Mouse (Mus musculus) intestine, embryonic 14.5 days (tissue): ENCODE measurements at regions not wholly inside any gene's neighbourhood (a gene's known extent, or its start where the extent isn't known, plus 50 kb on each side); places are given as distances from the start of the nearest gene placed in this dataset.

Experiments
- ATAC-seq: fragments of 200-750 bp; cut with Nextera tagmentation; replicated peaks from 2 replicates; pipeline ENCODE4 v1.8.0; 2017; ENCODE audit warnings: low read depth, moderate number of reproducible peaks, moderate TSS enrichment, moderate library complexity; ENCODE audit not compliant: low FRiP score, low TSS enrichment
- DNase-seq: peaks from one replicate; pipeline ENCODE4 v3.0.0-alpha.2; 2018; ENCODE audit warnings: low spot score
- H3K27ac ChIP-seq: fragments of 300-500 bp; sonication (generic); 2 replicates; pipeline ENCODE4 v1.5.1; 2014; ENCODE audit warnings: low read depth, mild to moderate bottlenecking, control low read depth
- H3K27me3 ChIP-seq: fragments of 300-500 bp; sonication (generic); replicated peaks from 2 replicates; pipeline ENCODE4 v1.6.1; 2014; ENCODE audit warnings: low read length, control low read depth; ENCODE audit not compliant: control insufficient read depth, insufficient read depth
- H3K36me3 ChIP-seq: fragments of 300-500 bp; sonication (generic); 2 replicates; pipeline ENCODE4 v1.6.1; 2014; ENCODE audit warnings: low read length, control low read depth; ENCODE audit not compliant: control insufficient read depth, insufficient read depth
- H3K4me1 ChIP-seq: fragments of 300-500 bp; sonication (generic); replicated peaks from 2 replicates; pipeline ENCODE4 v1.6.1; 2014; ENCODE audit warnings: low read length, control low read depth, mixed read lengths; ENCODE audit not compliant: control insufficient read depth, insufficient read depth
- H3K4me2 ChIP-seq: fragments of 300-500 bp; sonication (generic); 2 replicates; pipeline ENCODE4 v1.6.1; 2014; ENCODE audit warnings: low read length
- H3K4me3 ChIP-seq: fragments of 300-500 bp; sonication (generic); 2 replicates; pipeline ENCODE4 v1.5.1; 2014; ENCODE audit warnings: low read depth, low read length, control low read depth, mixed read lengths
- H3K9ac ChIP-seq: fragments of 300-500 bp; sonication (generic); 2 replicates; pipeline ENCODE4 v1.6.1; 2014; ENCODE audit warnings: mild to moderate bottlenecking, low read length
- H3K9me3 ChIP-seq: fragments of 300-500 bp; sonication (generic); 2 replicates; pipeline ENCODE4 v1.6.1; 2016; ENCODE audit warnings: low read length, control low read depth; ENCODE audit not compliant: control insufficient read depth
- WGBS: fragments of 180-500 bp; shearing (Covaris S2); extraction: QIAGEN DNeasy Blood & Tissue Kit; methylation state at CpG from one replicate; pipeline ENCODE4 v1.1.7; 2014; 5-methylcytosine and 5-hydroxymethylcytosine counted together

DNA sequence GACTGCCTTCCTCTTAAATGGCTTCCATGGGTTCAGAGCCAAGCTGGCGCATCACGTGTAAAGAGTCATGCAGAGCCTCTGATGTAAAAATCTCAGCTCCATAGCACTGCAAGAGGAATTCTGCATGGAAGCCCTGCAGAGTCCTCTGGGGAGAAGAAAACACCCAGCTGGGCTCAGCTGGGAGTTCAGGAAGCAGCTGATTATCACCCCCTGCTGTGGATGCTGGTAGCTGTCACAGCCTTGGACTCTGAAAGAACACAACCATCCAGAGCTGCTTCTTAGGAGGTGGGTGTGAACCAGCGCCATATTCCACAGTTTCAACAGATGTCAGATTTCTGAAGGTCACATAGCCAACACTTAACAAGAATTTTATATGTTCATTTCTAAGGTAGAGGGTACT lies 329.2 kb downstream of the Hs3st1 start:
- no peak overlapping the region for H3K4me3 ChIP-seq
- H3K4me2 ChIP-seq = no peak overlapping the region
- DNase-seq (no peak), ATAC-seq (no peak)
- no peak overlapping the region for H3K27ac ChIP-seq
- 62% methylated on average over 3 of the region's 3 CpGs for WGBS
- no peak overlapping the region for H3K9ac ChIP-seq
- H3K27me3 ChIP-seq = no peaks in the 10 kb centered on the region
- H3K9me3 ChIP-seq = no peaks in the 10 kb centered on the region
- no peaks in the 10 kb centered on the region for H3K4me1 ChIP-seq
- no peaks in the 10 kb centered on the region for H3K36me3 ChIP-seq

DNA sequence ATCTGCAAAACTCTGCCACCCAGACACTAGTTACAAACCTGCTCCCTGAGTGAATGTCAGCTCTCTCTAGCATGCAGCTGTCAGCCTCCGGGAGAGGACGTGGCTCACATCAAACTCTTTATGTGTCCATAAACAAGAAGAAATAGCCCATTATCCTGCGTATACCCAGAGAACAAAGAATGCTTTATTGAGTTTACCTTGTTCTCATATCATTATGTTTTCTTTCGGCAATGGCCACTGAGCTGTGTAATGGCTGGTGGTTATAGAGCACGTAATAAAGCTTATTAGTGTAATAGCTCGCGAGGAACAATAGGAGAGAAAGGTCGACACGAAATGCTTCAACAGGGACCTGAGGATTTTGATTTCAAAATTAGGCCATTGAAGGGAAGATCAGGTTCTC lies 331.6 kb downstream of the Hs3st1 start:
- no peak overlapping the region for H3K27ac ChIP-seq
- no peaks in the 10 kb centered on the region for H3K36me3 ChIP-seq
- no peak overlapping the region for H3K4me3 ChIP-seq
- H3K4me2 ChIP-seq = no peak overlapping the region
- DNase-seq (no peak), ATAC-seq (no peak)
- no peak overlapping the region for H3K9ac ChIP-seq
- H3K4me1 ChIP-seq = no peaks in the 10 kb centered on the region
- no peaks in the 10 kb centered on the region for H3K27me3 ChIP-seq
- no peaks in the 10 kb centered on the region for H3K9me3 ChIP-seq
- 78% methylated on average over 9 of the region's 9 CpGs for WGBS

DNA sequence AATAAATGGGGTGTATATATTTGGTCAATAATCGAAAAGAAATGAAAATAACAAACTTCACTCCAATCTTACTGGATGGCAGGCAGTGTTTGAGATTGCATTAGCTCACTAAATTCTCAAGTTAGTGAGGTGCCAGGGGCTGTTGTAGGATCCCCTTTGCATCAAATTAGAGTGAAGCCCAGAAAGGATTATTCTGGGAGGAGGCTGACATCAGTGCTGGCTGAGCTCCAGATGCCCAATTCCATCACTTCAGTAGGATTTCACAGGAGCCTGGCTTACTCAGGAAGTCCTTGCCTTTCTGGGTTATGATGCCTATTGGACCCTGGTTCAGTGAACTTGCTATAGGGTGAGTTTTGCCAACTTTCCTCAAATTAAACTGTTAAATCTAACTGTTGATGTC lies 336.5 kb downstream of the Hs3st1 start:
- DNase-seq (no peak), ATAC-seq (no peak)
- no peak overlapping the region for H3K27ac ChIP-seq
- H3K27me3 ChIP-seq = no peaks in the 10 kb centered on the region
- no peaks in the 10 kb centered on the region for H3K36me3 ChIP-seq
- 91% methylated on average over 1 of the region's 1 CpGs for WGBS
- H3K9me3 ChIP-seq = no peaks in the 10 kb centered on the region
- no peak overlapping the region for H3K4me2 ChIP-seq
- no peak overlapping the region for H3K9ac ChIP-seq
- H3K4me1 ChIP-seq = no peaks in the 10 kb centered on the region
- no peak overlapping the region for H3K4me3 ChIP-seq

DNA sequence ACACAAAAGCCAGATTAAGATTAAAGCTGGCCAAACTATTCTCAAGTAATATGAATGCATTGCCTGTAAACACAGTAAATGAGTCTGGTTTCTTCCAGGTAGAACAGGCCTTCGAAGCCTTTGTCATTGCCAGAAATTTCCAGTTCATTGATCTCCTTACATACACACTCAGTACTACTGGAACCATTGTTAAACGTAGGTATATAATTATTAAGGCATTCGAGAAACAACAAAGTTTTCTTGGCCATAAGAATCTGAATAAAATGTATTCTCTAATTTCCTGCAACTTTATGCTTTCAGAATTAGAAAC lies 337.5 kb downstream of the Hs3st1 start:
- H3K27ac ChIP-seq = no peak overlapping the region
- no peak overlapping the region for H3K4me2 ChIP-seq
- no peak for ATAC-seq
- no peak for DNase-seq
- H3K9ac ChIP-seq = no peak overlapping the region
- no peaks in the 10 kb centered on the region for H3K4me1 ChIP-seq
- no peaks in the 10 kb centered on the region for H3K9me3 ChIP-seq
- H3K36me3 ChIP-seq = no peaks in the 10 kb centered on the region
- H3K27me3 ChIP-seq = no peaks in the 10 kb centered on the region
- no peak overlapping the region for H3K4me3 ChIP-seq
- WGBS = 86% methylated on average over 3 of the region's 3 CpGs

DNA sequence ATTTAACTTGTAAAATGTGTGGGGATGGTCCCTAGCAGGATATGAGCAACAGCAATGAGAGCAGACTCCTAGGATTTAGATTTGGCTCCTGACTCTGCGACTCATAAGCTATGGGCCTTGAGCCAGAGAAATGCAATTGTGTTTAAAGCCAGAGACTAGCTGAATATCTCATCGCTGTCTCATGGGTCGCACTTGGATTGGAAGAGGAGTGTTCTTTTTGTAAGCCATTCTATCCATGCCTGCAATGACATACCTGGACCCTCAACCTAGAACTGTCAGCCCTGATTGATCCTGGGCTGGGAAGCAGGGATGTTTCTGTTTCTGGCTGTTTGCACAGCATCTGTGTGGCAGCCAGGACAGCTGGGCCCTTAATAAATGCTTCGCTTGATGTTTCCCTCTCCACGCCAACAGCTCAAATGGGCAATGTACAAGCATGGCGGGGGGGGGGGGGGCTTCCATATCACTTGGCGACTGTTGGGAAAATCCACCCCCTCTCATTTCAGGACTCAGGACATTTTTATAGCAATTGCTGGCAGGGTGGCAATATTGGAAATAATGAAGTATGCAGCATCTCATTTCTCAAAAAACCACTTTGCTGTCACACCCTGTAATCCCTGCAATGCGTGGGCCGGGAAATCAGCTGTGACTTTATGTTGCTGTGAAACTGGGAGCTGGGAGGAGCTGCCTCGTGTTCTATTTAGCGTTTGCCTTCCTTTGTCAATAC lies 338.0 kb downstream of the Hs3st1 start:
- H3K4me2 ChIP-seq = no peak overlapping the region
- no peaks in the 10 kb centered on the region for H3K9me3 ChIP-seq
- no peaks in the 10 kb centered on the region for H3K36me3 ChIP-seq
- ATAC-seq (no peak), DNase-seq (no peak)
- H3K4me3 ChIP-seq = no peak overlapping the region
- H3K27ac ChIP-seq = no peak overlapping the region
- H3K27me3 ChIP-seq = no peaks in the 10 kb centered on the region
- H3K4me1 ChIP-seq = no peaks in the 10 kb centered on the region
- no peak overlapping the region for H3K9ac ChIP-seq
- 75% methylated on average over 11 of the region's 11 CpGs for WGBS

DNA sequence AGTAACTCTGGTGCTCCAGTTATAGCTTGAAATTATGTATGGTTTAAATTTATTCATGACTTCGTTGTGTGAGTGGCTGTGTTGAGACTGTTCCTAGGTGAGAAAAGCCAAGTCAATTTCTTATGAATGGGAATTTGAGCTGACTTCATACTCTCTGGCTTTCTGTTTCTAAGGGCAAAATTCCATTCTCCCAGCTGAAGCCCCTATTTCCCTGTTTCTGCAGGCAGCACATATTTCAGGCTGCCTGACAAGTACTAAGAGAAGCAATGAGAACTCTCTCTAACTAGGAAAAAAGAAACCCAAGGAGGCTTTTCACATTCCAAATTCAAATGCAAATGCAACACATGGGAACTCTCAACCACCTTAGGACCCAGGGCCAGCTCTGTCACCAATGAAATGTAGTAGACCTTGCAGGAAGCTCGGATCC lies 338.7 kb downstream of the Hs3st1 start:
- DNase-seq (no peak), ATAC-seq (no peak)

DNA sequence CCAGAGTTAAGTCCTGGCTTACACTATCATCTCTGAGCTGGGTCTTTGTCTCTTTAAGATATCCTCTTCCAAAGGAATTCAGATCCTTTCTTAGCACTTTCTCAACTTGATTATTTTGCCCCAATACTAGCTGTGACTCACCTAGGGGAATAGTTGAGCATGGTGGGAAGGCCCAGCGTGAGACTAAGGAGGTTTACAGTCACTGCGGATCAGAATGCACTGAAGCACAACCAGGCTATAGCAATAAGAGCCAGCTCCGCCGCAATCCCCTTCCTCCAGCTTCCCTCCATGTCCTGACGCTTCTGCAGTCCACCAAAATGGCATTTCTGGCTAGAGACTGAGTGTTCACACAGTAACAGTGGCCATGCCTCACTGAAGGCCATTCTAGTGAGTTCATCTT lies 342.5 kb downstream of the Hs3st1 start:
- Histone ChIP-seq H3K4me1 (no peaks in the 10 kb centered on the region), H3K9me3 (no peaks in the 10 kb centered on the region), H3K9ac (no peak overlapping the region), H3K36me3 (no peaks in the 10 kb centered on the region), H3K27me3 (no peaks in the 10 kb centered on the region), H3K27ac (no peak overlapping the region), H3K4me3 (no peak overlapping the region), H3K4me2 (no peak overlapping the region)
- ATAC-seq = no peak
- no peak for DNase-seq
- WGBS = 60% methylated on average over 5 of the region's 5 CpGs

More for the DNA sequence above, 338.7 kb downstream of the Hs3st1 start:
- no peaks in the 10 kb centered on the region for H3K36me3 ChIP-seq
- no peak overlapping the region for H3K27ac ChIP-seq
- H3K9ac ChIP-seq = no peak overlapping the region
- no peak overlapping the region for H3K4me3 ChIP-seq
- H3K9me3 ChIP-seq = no peaks in the 10 kb centered on the region
- no peak overlapping the region for H3K4me2 ChIP-seq
- H3K27me3 ChIP-seq = no peaks in the 10 kb centered on the region
- H3K4me1 ChIP-seq = no peaks in the 10 kb centered on the region
- WGBS = 43% methylated on average over 2 of the region's 2 CpGs

DNA sequence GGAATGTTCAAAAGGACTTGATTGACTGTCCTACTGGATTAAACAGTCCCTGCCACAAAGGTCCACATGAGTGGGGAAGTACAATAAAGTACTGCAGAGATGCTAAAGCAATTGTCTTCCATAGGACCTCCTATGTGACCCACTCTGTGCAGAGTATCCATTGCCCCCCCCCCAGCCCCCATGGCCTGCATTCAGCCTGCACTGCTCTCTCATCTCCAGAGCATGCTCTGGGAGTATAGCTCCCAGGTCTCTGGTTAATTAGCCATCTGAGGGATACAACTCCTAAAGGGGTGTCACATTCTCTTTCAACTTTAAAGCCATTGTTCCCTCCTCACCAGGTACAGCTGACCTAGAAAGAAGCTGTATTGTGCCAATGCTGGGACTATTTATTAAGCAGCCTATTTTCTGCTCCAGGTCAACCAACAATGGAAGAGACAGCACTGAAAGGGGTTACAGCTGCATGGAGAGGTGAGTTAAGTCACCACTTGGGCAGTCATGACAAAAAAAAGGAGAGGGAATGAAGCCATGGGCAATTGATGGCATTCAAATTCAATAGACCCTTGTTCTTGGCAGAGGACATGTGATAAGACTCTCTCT lies 364.8 kb downstream of the Hs3st1 start:
- Histone ChIP-seq H3K4me3 (no peak overlapping the region), H3K36me3 (no peaks in the 10 kb centered on the region), H3K27ac (no peak overlapping the region), H3K27me3 (no peaks in the 10 kb centered on the region), H3K9me3 (no peaks in the 10 kb centered on the region), H3K9ac (no peak overlapping the region), H3K4me2 (no peak overlapping the region), H3K4me1 (no peaks in the 10 kb centered on the region)
- DNase-seq (no peak), ATAC-seq (no peak)

DNA sequence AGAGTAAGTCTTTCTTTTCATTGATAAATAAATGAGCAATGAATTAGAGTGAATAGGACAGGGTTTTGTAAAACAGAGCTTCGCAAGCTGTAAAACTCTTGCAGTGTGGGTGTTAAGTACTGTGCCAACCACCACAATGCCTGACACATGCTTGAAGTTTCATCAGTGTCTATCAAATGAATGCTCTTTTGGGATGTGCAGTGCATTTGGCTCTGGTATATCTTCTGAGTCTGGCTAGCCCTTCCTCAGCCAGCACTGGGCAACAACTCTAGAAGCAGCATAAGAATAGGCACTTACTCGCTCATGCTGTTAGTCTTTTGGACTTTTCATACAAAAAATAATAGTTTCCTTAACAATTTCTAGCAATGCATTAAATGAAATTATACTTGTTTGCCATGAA lies 370.9 kb downstream of the Hs3st1 start:
- Histone ChIP-seq H3K4me1 (no peaks in the 10 kb centered on the region), H3K4me3 (no peak overlapping the region), H3K27me3 (no peaks in the 10 kb centered on the region), H3K36me3 (no peaks in the 10 kb centered on the region), H3K9me3 (no peaks in the 10 kb centered on the region), H3K4me2 (no peak overlapping the region), H3K9ac (no peak overlapping the region), H3K27ac (no peak overlapping the region)
- no peak for ATAC-seq
- 93% methylated on average over 2 of the region's 2 CpGs for WGBS
- DNase-seq = no peak
